Mouse (Mus musculus): ENCODE data around the gene Tnni3.
"Not testable (repeated sequence)": the region's sequence is repeated elsewhere in the genome, so short reads cannot be mapped to it uniquely, and the experiment has no call there.

The Tnni3 gene

GRCm38 (mm10) chr7:4524212-4524922 lies at the start of gene Tnni3:
Gene Tnni3, minus strand, starts transcription at chr7:4524229.
- peak; percentile 46 for DNase-seq (ENCODE audit: low spot score)

DNA sequence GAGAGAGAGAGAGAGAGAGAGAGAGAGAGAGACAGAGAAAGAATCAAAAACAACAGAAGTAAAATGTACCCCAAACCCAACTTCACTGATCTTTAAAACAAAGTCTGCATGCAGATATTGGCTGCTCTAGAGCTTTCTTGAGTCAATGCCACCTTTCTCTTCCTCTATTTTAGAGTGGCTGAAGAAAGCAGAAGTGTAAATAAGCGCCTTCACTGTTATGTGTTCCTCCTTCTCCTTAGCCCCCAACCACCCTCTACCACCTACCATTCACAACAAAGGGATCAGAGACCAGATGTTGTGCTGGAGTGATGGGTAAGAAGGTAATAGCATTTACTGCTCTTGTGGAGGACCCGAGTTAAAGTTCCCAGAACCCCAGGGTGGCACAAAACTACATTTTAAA lies 48.3 kb upstream of the Tnni3 start:
- not testable (repeated sequence) for DNase-seq (ENCODE audit: low spot score)

DNA sequence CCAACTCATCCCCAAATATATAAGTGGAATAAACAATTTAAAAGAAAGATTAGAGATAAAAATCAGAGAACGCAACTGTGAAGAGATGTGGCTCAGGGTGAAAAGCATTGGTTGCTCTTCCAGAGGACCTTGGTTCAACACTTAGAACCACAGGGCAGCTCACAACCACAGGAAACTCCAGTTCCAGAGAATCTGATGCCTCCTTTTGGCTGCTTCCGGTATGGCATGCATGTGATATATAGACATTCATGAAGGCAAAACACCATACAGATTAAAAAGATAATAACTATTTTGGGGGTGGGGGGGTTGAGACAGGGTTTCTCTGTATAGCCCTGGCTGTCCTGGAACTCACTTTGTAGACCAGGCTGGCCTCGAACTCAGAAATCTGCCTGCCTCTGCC lies 38.6 kb upstream of the Tnni3 start:
- no peak for DNase-seq (ENCODE audit: low spot score)

DNA sequence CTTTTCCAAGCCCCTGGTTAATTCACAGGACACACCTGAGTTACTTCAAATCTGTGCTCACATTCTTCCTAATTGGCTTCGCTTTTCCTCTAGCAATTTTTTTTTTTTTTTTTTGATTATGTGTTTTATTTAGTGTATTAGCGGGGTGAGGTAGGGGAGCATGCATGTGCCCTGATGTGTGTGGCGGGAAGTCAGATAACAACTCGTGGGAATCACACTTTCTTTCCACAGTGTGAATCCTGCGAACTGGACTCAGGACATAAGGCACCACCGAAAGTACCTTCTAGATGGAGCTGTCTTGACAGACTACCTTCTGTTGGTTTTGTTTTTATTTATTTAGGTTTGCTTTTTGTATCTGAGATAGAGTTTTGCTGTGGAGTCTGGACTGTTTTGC lies 33.1 kb upstream of the Tnni3 start:
- no peak for DNase-seq (ENCODE audit: low spot score)

DNA sequence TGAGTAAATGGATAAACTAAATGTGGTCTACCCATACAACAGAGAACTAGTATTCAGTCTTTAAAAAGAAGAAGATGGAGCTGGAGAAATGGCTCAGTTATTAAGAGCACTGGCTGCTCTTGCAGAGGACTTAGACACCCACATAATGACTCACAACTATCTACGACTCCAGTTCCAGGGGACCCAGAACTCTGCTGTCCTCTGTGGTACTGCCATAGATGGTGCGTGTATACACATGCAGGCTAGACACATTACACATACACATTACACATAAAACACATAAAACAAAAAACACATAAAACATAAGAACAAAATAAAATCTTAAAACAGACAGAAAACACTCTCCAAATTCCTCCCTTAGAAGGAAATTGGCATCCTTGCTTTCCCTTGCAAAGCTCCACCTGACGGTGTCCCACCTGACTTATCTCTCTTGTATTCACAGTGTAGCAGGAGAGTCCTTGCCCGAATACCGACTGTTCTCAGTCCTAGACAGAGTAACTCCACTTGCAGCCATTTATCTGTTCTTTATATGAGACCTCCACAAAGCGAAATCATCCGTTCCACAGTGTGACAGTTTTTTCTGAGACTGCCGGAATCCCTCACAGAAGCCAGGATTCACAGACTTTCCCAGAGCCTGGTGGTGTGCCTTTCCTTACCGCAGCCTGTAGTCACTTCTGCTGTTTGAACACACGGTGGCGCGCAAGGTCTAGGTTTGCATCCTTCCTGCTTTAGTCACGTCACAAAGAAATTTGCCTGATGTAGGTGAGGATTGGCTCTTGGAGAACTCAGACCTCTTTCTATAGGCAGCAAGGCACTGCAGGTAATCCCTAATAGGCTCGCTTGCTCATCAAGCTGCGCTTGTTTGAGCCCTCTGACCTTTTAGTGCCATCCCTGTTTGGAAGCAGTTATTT lies 32.5 kb upstream of the Tnni3 start:
- DNase-seq (ENCODE audit: low spot score): peak; percentile 51

DNA sequence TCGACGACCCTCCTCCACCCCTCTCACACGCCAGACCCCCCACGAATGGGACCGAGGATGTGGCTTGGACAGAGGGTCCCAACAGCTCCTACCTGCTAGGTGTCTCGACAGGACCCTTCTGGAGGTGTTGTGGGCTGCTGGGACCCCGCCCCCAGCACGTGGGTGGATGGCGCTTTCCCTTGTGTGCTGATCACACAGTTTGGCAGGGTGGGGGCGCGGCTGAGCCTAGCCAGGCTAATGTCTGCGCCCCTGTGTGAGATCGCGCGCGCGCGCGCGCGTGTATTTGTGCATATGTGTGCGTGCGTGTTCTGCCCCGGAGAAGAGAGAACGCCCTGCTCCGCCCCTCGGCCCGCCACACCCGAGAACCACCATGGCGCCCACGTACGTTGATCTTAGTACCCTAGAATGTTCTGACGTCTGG lies 23.2 kb upstream of the Tnni3 start, which contains the start of gene Syt5:
Gene Syt5, minus strand, starts transcription at position 321 of the 421 bp plus-strand sequence.
- DNase-seq (ENCODE audit: low spot score): no peak

DNA sequence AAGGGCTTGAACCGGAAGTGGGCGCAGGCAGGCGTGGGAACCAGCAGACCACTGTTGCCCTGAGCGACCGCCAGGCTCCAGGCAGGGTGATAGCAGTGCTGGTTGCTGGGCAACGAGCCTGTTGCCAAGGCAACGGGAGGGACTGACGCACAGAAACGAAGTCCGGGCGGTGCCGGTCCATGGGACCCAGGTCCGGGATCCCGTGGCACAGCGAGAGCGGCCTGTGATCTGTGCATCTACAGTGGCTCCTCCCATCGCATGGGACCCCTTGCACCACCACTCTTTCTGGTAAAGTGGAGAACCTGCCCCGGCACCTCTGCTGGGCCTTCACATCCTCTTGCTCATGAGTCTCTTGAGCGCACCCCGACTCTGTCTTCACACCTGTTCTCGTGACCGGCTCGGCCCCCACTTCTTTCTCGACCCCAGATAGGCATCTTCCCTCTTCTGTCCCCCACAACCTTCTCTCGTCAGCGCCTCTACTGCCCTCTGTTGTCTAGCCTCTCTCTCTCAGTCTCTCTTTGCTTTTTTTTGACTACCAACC lies 22.6 kb upstream of the Tnni3 start:
- no peak for DNase-seq (ENCODE audit: low spot score)

DNA sequence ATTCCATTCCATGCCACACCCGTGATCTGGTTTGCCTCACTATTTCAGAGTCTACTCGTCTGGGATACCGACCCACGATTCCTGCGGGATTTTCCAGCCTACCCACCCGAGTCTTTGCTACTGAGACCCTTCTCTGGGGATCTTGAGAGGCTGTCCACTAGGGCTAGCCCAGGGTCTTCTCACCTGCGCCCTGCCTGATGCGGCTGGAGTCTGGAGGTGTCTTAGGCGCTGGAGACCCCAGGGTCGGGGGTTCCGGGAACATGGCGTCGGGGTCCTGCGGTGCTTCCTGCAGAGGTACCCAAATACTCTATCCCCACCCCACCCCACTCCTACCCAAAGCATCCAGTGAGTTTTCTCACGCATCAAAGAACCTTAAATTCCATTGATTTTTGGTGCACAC lies 22.0 kb upstream of the Tnni3 start:
- no peak for DNase-seq (ENCODE audit: low spot score)

- no peak for DNase-seq (ENCODE audit: low spot score)
These were observed 18.0 kb upstream of the Tnni3 start for GRCm38 (mm10) chr7:4542013-4542412.

DNA sequence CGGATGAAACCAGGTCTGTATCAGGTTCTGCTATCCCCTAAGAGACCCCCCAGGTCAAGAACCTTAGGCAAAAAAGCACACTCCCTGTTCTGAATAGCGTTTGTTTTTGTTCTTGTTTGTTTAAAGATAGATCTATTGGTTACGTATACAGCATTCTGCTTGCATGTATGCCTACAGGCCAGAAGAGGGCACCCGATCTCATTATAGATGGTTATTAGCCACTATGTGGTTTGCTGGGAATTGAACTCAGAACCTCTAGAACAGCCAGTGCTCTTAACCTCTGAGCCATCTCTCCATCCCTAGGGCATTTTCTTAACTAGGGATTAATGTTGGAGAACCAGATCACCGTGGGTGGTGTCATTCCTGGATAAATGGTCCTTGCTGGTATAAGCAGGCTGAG lies 17.3 kb upstream of the Tnni3 start:
- no peak for DNase-seq (ENCODE audit: low spot score)

DNA sequence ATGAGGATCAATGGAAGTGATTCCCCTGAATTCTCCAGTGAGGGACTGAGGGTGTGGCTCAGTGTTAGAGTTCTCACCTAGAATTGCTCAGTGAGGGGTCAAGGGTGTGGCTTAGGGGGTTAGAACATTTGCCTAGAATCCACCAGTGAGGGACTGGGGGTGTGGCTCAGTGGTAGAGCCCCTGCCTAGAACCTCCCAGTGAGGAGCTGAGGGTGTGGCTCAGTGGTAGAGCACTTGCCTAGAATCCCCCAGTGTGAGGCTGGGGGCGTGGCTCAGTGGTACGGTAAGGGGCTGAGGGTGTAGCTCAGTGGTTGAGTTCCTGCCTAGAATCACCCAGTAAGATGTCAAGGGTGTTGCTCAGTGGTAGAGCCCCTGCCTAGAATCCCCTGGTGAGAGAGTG lies 15.0 kb upstream of the Tnni3 start:
- no peak for DNase-seq (ENCODE audit: low spot score)

- DNase-seq (ENCODE audit: low spot score): no peak
These were observed 13.2 kb upstream of the Tnni3 start for GRCm38 (mm10) chr7:4537181-4537580.

GRCm38 (mm10) chr7:4536369-4536768 lies 12.3 kb upstream of the Tnni3 start:
- DNase-seq (ENCODE audit: low spot score): no peak

GRCm38 (mm10) chr7:4532005-4532729 lies 8.1 kb upstream of the Tnni3 start, which contains the start of gene Dnaaf3:
Gene Dnaaf3, minus strand, starts transcription at chr7:4532453.
- no peak for DNase-seq (ENCODE audit: low spot score)

DNA sequence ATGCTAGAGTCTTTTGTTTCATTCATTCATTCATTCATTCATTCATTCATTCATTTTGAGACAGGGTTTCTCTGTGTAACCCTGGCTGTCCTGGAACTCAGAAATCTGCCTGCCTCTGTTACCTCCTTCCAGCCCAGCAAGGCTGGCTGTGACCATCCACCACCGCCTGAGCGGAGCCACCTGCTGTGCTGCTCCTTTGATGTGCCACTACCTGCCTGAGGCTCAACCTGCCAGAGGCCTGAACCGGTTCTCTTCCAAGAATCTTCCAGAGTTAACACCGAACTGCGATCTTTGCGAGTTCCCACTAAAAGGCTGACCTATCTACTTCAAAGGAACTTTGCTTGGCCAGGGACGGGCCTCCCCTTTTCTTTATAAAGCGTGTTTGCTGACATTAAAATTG lies 6.1 kb upstream of the Tnni3 start:
- DNase-seq (ENCODE audit: low spot score): not testable (repeated sequence)

GRCm38 (mm10) chr7:4527302-4527689 lies 3.3 kb upstream of the Tnni3 start:
- no peak for DNase-seq (ENCODE audit: low spot score)

- peak; percentile 70 for DNase-seq (ENCODE audit: low spot score)
These were observed 2.6 kb upstream of the Tnni3 start for GRCm38 (mm10) chr7:4526341-4527301.

GRCm38 (mm10) chr7:4523205-4524130 lies 561 bp downstream of the Tnni3 start:
- no peak for DNase-seq (ENCODE audit: low spot score)

DNA sequence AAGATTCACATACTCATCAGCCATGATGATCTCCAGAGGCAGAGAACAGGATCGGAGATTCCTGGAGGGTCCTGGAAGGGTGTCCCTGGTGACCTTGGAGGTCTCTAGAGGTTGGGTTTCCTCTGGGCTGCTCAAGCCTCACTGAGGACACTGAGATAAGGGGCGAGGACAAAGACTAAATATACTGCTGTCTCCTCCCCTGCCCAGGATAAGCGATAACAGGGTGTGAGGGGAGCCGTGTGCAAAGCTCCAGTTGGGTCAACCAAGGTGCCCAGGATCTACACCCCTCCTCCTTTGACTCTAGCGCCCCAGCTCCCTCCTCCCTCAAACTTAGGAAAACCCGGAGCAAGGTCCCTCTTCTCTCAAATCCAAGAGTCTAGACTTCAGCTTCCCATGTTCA lies 1.7 kb downstream of the Tnni3 start:
- DNase-seq (ENCODE audit: low spot score): no peak

Measured in spleen, adult 12 weeks (tissue).